Mouse (Mus musculus) C2C12 (cell line): Measurements from ENCODE around the gene Mindy4b-ps. TPM values are rescaled to one million over a fixed set of nuclear protein-coding genes. Genes with fewer than 3 reads are reported as not detected.

ENCODE experiments used
- H3K27me3 ChIP-seq: one replicate; pipeline ENCODE4 v1.6.1; 2011; ENCODE audit not compliant: control insufficient read depth, insufficient read depth, insufficient read length
- H3K36me3 ChIP-seq: one replicate; pipeline ENCODE4 v1.6.1; 2011; ENCODE audit not compliant: control insufficient read depth, insufficient read depth
- H3K4me3 ChIP-seq: one replicate; pipeline ENCODE4 v1.5.1; 2011; ENCODE audit warnings: mild to moderate bottlenecking, control low read depth; ENCODE audit not compliant: poor library complexity, insufficient read depth, severe bottlenecking
- H3K79me2 ChIP-seq: one replicate; pipeline ENCODE4 v1.6.1; 2011; ENCODE audit not compliant: control insufficient read depth, insufficient read depth
- H3K79me3 ChIP-seq: one replicate; pipeline ENCODE4 v1.6.1; 2011; ENCODE audit warnings: low read depth, control low read depth
- H3ac ChIP-seq: one replicate; pipeline ENCODE3; 2011; ENCODE audit warnings: low read depth; ENCODE audit not compliant: control insufficient read depth, insufficient read length
- CEBPB ChIP-seq: IDR thresholded peaks from one replicate; pipeline ENCODE4 v1.6.1; 2011; ENCODE audit warnings: low read depth, mild to moderate bottlenecking, control low read depth, moderate library complexity
- CTCF ChIP-seq: IDR thresholded peaks from one replicate; pipeline ENCODE4 v1.5.1; 2011; ENCODE audit not compliant: control insufficient read depth, insufficient read depth, insufficient read length
- FOSL1 ChIP-seq: IDR thresholded peaks from one replicate; pipeline ENCODE4 v1.8.0; 2011; ENCODE audit warnings: mild to moderate bottlenecking, low read length; ENCODE audit not compliant: poor library complexity, insufficient read depth, severe bottlenecking
- MAX ChIP-seq: IDR thresholded peaks from one replicate; pipeline ENCODE4 v1.6.1; 2011; ENCODE audit warnings: mild to moderate bottlenecking, control low read depth
- MYOD1 ChIP-seq: IDR thresholded peaks from one replicate; pipeline ENCODE4 v1.6.1; 2011; ENCODE audit warnings: low read depth; ENCODE audit not compliant: control insufficient read depth, insufficient read length
- MYOG ChIP-seq: IDR thresholded peaks from one replicate; pipeline ENCODE4 v1.6.1; 2011; ENCODE audit not compliant: control insufficient read depth, insufficient read length; ENCODE audit errors: extremely low read depth
- USF1 ChIP-seq: IDR thresholded peaks from one replicate; pipeline ENCODE4 v1.6.1; 2011; ENCODE audit warnings: low read depth, mild to moderate bottlenecking, control low read depth, moderate library complexity
- polyA plus RNA-seq: library from polyadenylated mRNA; unstranded; fragments of >200 nt; fragmentation: generic; extraction: Trizol; gene quantifications from one replicate; pipeline ENCODE4 v1.2.1, GENCODE M21; 2012; ENCODE audit warnings: missing spikeins

Mindy4b-ps gene
- polyA plus RNA-seq, 1 experiment: not detected

DNA sequence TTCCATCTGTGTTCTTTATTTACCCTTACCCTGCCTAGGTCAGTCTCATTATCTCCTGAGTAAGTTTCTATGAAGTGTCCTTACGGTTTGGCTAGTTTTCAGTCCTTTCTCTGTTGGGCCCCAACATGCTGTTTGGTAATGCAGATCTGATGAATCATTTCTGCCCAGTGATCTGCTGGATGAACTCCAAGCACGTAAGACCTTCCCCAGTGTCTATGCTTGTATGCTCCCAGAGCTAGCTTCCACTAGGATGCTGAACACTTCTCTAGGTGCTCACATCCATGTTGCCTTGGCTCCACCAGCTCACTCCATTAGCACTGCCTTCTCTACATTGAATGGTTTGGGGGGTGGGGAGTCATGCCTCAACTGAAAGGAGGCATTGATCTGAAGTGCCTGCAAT, 10.8 kb upstream of the Mindy4b-ps start:
- Histone ChIP-seq H3K27me3 (peaks cover 9% of the 10 kb centered on the region), H3K4me3 (no peak overlapping the region), H3K79me2 (no peaks in the 10 kb centered on the region), H3K79me3 (no peaks in the 10 kb centered on the region), H3K36me3 (no peaks in the 10 kb centered on the region), H3ac (no peak overlapping the region)
- TF ChIP-seq CTCF (no peak), MYOD1 (no peak)

DNA sequence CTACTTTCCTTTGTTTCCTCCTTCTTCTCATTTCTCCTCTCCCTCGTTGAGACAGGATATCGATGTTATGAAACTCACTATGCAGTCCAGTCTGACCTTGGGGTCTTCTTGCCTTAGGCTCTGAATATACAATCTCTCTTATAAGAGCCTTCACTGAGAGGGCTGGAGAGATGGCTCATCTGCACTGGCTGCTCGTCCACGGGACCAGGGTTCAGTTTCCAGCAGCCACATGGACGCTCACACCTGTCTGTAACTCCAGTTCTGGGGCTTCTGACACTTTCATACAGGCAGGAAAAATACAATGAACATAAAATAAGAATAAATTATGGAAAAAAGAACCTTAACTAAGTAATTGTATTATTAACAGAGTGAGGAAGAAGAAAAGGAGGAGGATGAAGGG, 9.5 kb upstream of the Mindy4b-ps start:
- no peak for TF ChIP-seq MYOD1
- Histone ChIP-seq H3K79me2 (no peaks in the 10 kb centered on the region), H3K27me3 (peaks cover 10% of the 10 kb centered on the region), H3K79me3 (no peaks in the 10 kb centered on the region), H3K36me3 (no peaks in the 10 kb centered on the region), H3K4me3 (no peak overlapping the region), H3ac (no peak overlapping the region)

DNA sequence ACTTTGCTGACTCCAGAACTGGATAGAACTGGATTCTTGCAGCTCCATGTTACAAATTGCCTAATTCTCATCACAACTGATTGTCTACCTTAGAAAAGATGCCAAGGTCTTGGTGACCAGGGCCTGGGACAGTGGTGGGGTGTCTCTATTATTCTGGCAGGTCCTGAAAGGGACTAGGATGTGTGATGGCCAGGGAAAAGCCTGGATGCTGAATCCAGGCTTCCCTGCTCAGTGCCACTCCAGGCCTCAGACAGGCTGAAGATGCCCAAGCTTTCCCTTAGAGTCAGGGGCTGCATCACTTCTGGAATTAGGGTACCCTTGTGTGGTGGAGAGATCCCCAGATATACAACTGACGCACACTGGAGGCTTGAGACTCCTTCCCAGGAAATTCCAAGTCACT, 7.8 kb upstream of the Mindy4b-ps start:
- Histone ChIP-seq H3K27me3 (peaks cover 10% of the 10 kb centered on the region), H3K36me3 (no peaks in the 10 kb centered on the region), H3K4me3 (no peak overlapping the region), H3ac (no peak overlapping the region), H3K79me3 (no peaks in the 10 kb centered on the region), H3K79me2 (no peaks in the 10 kb centered on the region)
- TF ChIP-seq FOSL1 (no peak), MYOG (no peak), MAX (no peak), USF1 (no peak), MYOD1 (no peak), CEBPB (no peak)

DNA sequence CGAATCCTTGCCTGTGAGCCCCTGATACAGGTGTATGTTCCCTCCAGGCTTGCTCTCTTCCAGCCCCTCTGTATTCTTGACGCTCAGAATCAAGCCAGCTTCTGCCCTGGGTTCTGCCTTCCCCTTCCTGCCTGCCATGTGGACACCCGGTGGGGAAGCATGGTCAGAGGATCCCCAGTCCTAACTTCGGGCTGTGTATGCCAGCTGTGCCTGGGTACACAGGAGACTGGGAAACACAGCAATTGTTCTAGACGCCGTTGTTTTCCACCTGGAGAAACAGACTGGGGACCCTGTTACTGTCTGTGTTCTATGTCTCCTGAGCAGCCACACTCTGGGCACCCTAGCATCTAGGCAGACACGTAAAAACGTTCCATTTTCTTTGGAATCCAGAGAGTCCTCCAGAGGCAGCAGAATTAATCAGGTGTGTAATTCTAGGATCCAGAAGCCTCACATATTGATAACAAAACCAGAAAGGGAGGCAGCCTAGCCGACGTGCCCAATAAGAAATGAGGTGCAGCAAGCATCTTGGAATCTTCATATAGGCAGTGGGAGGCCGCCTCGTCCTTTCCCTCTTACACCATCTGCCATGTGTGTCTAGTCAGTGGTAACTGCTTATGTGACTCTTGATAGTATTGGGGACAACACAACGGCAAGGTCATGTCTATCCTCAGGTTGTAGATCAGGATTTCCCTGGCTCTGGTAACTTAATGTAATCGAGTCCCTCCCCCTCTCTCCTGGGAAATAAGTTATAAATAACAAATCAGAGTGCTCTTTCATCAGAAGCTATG, 6.4 kb upstream of the Mindy4b-ps start:
- Histone ChIP-seq H3K36me3 (no peaks in the 10 kb centered on the region), H3K79me2 (no peaks in the 10 kb centered on the region), H3K27me3 (peaks cover 10% of the 10 kb centered on the region), H3K4me3 (no peak overlapping the region), H3ac (no peak overlapping the region), H3K79me3 (no peaks in the 10 kb centered on the region)
- TF ChIP-seq MYOD1 (no peak), FOSL1 (no peak)

DNA sequence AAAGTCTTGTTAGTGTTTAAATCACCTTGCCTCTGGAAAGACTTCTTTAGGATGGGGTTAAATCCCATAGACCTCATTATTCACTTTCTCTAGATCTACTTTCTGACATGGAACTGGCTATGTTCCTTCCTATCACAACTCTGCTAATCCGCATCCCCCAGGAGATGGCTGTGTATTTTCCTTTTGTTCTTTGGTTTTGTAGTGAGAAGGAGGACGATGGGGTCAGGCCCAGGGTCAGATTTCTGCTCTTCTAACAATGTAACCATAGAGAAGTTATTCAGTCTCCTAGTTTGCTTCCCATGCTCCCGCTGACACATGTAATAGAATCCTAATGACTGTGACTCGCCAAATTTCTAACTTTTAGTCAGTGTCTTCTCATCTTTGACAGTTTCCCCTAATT, 4.2 kb upstream of the Mindy4b-ps start:
- Histone ChIP-seq H3K79me2 (no peaks in the 10 kb centered on the region), H3K79me3 (no peaks in the 10 kb centered on the region), H3ac (no peak overlapping the region), H3K4me3 (no peak overlapping the region), H3K36me3 (no peaks in the 10 kb centered on the region), H3K27me3 (peaks cover 10% of the 10 kb centered on the region)
- TF ChIP-seq FOSL1 (no peak), USF1 (no peak), MAX (no peak), MYOG (no peak), CEBPB (no peak), CTCF (no peak), MYOD1 (no peak)

DNA sequence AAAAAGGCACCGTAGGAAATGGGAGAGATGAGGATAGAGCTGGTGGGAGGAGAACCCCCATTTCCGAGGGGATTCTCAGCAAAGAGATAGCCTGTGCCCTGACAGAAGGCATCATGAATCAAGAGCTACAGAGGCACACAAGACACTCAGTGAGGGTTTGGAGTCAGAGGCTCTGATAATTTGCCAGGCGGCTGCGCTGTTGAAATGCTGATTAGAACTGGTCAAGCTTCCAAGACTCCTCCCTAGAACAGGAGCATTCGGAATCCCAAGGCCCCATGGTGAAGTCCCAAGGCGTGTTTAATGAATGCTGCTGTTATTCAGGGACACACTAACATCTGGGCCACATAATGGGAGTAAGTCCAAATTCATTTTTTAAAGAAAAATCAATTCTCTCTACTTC, 4.8 kb downstream of the Mindy4b-ps start:
- H3K27me3 ChIP-seq: peaks cover 12% of the 10 kb centered on the region
- no peak overlapping the region for H3ac ChIP-seq

DNA sequence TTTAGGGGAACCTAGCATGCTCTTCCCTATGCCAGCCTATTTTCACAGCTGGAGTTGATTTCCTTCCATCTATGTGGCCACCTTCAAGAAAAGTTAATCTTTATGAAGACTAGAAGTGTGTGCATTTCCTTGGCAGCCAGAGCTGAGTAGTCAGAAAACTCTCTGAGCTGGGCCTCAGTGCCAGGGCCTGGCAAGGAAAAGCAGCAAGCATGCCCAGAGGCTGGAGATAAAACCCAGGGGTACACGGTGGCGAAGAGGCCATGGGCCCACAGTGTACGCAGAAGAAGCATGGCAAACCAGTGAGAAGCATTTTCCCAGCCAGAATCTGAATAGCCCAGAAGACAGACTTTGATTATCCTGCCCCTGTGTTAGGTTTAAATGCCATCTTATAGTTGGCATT, 7.9 kb downstream of the Mindy4b-ps start:
- H3ac ChIP-seq: no peak overlapping the region
- H3K79me3 ChIP-seq: no peaks in the 10 kb centered on the region
- H3K79me2 ChIP-seq: no peaks in the 10 kb centered on the region
- no peak for TF ChIP-seq FOSL1
- TF ChIP-seq MAX: no peak
- TF ChIP-seq CTCF: no peak
- TF ChIP-seq MYOD1: no peak
- TF ChIP-seq CEBPB: no peak
- TF ChIP-seq MYOG: no peak
- TF ChIP-seq USF1: no peak
- no peaks in the 10 kb centered on the region for H3K36me3 ChIP-seq
- H3K4me3 ChIP-seq: no peak overlapping the region
- H3K27me3 ChIP-seq: peaks cover 12% of the 10 kb centered on the region

More for the DNA sequence above, 4.8 kb downstream of the Mindy4b-ps start:
- Histone ChIP-seq H3K79me3 (no peaks in the 10 kb centered on the region), H3K79me2 (no peaks in the 10 kb centered on the region), H3K4me3 (no peak overlapping the region), H3K36me3 (no peaks in the 10 kb centered on the region)
- no peak for TF ChIP-seq CTCF
